Mouse (Mus musculus) left cerebral cortex, postnatal 10 days (tissue): ENCODE data around the gene Fmnl1. TPM values are rescaled to one million over a fixed set of nuclear protein-coding genes. Genes with fewer than 3 reads are reported as not detected.
A peak's percentile ranks its signal among the peaks of the same experiment; 100 is the strongest.

Experiments used
- DNase-seq, 2 experiments: peaks; one replicate each; pipeline ENCODE4 v3.0.0; 2021 to 2022; ENCODE audit warnings: low spot score in 2 of 2, mixed read lengths in 1 of 2; ENCODE audit errors: extremely low spot score in 1 of 2
- intact Hi-C: fragments of 180-260 bp; cut with DNase I; formaldehyde crosslinking; loops from one replicate; pipeline ENCODE4 v1.15.1; 2025
- total RNA-seq, 2 experiments: library from RNA; stranded (reverse); gene quantifications; 2 replicates each; pipeline ENCODE4 v1.2.3; 2021

The Fmnl1 gene
- total RNA-seq, 2 experiments from 2014 or later = 79.5 to 80.7 TPM

DNA sequence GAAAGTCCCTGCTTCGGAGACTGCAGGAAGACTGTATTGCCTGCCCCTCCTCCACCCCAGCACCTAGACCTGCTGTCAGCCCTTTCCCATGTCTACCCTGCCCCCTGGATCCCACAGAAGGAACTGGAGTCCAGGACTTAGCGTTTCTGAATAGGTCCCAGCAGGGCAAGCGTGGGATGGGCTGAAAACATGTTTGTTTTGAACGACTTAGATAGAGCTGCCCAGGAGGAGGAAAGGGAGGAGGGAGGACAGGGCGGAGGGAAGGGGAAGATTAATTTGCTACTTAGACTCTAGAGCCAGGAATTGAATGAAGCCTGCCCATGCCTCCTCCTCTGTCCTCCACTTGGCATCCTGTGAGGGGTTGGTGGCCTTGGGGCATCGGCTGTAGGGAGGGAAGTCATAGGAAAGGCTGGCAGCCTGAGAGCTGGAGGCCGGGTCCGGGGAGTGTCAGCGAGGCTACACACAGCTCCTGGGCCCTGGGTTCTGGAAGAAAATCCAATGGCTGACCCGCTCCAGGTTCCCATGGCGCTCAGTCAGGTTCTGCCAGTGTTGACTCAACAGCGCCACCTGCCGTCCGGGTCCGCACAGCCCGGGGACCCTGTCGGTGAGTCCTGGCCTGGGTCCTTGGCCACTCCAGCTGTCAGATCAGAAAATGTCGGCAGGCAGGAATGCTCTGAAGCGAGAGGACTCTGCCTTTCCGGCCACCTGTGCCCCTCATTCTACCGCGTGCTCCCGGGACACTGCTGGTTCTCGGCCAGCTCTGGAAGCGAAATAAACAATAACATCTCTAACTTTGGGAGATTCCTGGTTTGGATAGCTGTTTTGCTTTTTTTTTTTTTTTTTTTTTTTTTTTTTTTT, 12.1 kb upstream of the Fmnl1 start:
- intact Hi-C loops = loop anchor here (2.0 to 5.0 kb wide), 2 partner anchors 42 to 57 kb away; partner anchors contain the start of genes Acbd4, Hexim1 and Plcd3
- peak; percentile 87 to 95 for DNase-seq

DNA sequence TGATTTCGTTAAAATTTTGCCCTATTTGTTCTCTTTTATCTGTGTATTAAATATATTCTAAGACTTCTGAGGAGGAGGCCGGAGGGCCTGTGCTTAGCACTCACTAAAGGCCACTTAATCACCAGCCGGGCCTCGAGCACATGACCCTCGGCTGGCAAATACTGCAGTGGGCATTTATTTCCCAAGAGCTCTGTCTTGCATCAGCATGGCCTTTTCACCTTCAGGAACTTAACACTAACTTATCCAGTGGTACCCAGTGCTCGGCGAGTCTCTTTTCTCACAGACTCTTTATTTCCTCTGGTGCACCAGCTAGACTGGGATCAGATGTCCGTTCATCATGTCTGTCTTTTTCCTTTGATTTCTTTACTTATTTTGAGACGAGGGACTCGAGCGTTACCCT, 10.2 kb upstream of the Fmnl1 start:
- intact Hi-C loops = no loop called here

DNA sequence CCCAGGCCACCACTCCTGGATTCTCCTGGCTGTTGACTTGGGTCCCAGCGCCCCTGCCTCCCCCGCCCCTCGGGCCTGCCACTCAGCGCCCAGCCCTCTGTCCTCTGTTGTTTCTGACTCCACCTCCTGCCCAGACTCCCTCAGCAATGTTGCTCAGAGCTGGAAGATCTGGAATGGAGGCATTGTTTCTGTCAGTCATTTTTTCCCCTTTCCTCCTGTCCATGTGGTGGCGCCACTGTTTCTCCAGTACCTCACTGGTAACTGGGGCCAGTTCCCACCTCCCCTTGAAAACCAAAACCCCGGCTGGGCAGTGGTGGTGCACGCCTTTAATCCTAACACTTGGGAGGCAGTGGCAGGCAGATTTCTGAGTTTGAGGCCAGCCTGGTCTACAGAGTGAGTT, 9.5 kb upstream of the Fmnl1 start:
- DNase-seq = no peak
- intact Hi-C loops = no loop called here

More for the DNA sequence above, 10.2 kb upstream of the Fmnl1 start:
- no peak for DNase-seq

DNA sequence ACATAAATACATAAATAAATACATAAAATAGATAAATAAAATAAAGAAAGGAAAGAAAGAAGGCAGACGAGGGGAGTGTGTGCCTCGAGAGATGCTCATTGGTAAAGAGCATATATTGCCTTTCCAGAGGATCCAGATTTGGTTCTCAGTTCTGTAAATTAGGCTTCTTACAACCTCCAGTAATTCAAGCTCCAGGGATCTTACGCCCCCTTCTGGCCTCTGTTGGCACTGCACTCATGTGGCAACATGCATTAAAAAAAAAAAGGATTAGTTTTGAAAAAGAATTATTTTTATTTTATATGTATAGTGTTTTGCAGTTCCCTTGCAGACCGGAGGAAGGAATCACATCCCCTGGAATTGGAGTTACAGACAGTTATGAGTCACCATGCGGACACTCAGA, 8.8 kb upstream of the Fmnl1 start:
- intact Hi-C loops = no loop called here
- no peak for DNase-seq

DNA sequence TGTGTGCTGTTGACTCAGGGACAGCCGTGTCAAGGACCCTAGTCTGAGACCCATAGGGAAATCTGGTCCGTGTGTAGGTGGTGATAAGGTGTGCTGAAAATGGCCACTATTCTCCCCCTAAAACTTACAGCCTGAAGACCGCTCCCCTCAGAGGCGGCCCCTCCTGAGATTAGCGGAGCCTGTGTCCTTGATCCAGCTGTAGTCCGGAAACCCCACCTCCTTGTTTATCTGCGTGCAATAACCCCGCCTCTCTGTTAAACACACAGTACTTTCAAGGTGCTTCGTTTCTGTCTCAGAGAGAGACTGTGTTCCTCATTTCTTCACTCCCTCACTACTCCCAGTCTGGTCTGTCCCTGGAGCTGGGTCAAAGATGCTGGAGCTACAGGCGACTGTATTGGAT, 6.5 kb upstream of the Fmnl1 start:
- DNase-seq = no peak
- intact Hi-C loops = no loop called here

DNA sequence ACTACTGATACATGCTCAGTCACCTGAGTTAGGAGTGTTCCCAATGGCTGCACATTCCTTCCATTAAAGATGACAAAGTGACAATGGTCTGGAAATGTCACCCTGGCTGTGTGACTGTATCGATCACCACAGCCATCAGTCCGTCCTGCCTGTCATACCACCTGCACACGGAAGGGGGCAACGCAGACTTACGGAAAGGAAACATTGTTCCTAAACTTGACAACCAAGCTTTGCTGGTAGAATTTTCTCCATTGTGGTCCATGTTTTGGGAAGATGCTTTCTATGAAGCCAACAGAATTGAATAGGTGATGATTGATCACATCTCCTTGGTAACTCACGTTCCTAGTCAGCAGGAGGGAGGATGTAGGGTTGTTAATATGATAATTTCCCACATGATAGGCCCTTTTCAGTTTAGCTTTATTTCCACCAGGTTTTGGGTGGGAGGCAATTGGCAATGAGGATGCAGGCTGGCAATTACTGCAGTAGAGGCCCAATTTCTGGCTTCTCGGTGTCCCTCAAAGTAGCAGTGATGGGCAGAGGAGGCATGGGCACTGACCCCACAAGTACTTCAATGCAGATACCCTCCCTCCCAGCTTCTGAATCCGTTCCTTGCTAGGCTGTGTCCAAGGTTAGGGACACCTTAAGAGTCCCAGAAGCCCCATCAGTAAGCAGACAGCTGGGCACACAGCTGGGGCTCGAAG, 2.1 kb upstream of the Fmnl1 start:
- intact Hi-C loops = no loop called here
- DNase-seq = peak; percentile 68 to 70

DNA sequence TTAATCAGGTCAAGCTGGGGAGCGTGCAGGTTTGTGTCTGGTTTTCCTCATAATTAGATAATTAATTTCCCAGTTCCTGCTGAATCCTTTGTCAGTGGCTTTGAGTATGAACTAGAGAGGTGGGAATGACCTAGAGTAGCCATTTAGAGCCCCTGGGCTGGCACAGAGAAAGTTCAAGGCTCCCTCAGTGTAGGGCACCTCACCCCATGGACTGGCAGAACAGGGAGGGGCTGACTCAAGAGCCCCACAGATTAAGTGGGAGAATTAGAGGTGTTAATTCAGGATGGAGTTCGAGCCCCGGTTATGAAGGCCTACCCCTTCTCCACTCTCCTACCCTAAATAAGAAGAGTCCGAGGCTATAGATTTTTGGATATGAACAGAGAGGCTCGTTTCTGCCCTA, 1.2 kb upstream of the Fmnl1 start:
- DNase-seq = no peak
- intact Hi-C loops = loop anchor here (2.0 kb wide), 1 partner anchor 155 kb away; no protein-coding TSS in a partner anchor

DNA sequence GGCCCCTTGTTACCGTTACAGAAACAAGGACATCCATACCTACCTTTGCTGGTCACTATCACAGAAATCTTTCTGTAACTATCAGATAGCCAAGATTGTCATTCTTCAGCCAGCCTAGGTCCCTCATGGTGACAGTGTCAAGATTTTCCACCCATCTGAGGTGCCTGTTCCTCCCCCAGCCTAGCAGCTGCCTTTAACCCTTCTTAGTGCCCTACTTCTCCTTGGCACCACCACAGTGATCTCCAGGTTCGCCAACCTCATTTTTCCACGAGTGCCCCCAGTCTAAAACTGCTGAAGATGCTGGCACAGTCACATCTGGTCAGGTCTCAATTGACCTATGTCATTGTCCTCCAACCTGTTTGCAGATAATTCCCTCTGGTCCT, 805 bp upstream of the Fmnl1 start:
- DNase-seq = no peak
- intact Hi-C loops = loop anchor here (2.0 kb wide), 1 partner anchor 155 kb away; no protein-coding TSS in a partner anchor

DNA sequence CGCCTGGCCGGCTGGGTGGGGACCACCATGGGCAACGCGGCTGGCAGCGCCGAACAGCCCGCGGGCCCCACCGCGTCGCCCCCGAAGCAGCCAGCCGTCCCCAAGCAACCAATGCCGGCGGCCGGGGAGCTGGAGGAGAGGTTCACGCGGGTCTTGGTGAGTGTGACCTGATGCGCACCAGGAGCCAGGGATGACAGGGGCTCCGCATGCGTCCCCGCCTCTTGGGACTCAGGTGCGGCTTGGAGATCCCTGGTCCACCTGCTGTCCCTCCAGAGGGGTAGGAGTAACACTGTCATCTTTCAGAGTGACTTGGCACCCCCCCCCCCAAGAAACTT, 346 bp downstream of the Fmnl1 start:
- intact Hi-C loops = loop anchor here (2.0 kb wide), 1 partner anchor 154 kb away; no protein-coding TSS in a partner anchor
- no peak for DNase-seq

DNA sequence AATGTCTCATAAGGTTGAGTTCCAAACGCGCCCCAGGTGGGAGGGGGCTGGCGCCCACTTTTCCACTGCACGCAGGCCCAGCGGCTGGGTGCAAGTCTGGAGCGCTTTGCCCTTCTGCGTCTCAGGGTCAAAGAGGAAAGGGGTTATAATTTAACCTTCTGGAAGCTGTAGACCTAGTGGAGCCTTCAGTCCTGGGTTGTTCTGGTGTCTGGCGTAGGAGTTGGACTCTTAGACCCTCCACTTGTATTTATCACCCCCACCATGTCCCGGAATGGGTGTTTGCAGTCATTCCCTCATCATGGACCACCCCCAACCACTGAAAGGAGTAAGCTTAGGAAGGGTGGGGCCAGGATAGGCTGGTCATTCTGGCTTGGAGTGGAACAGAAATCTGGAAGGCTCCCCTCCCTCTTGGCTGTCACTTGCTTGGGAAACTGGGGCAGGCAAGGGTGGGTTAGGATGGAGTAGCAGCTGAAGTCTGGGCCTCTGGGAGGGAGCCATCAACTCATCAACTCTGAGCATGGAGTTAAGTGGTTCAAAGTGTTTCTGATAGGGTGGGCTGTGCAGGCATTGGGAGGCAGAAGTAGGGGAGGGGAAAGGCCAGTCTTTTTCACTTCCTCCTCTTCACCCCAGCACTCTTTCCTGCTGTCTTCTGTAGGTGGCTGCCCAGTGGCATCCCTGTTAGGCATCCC, 940 bp downstream of the Fmnl1 start:
- no peak for DNase-seq
- intact Hi-C loops = loop anchor here (2.0 kb wide), 1 partner anchor 153 kb away; no protein-coding TSS in a partner anchor

DNA sequence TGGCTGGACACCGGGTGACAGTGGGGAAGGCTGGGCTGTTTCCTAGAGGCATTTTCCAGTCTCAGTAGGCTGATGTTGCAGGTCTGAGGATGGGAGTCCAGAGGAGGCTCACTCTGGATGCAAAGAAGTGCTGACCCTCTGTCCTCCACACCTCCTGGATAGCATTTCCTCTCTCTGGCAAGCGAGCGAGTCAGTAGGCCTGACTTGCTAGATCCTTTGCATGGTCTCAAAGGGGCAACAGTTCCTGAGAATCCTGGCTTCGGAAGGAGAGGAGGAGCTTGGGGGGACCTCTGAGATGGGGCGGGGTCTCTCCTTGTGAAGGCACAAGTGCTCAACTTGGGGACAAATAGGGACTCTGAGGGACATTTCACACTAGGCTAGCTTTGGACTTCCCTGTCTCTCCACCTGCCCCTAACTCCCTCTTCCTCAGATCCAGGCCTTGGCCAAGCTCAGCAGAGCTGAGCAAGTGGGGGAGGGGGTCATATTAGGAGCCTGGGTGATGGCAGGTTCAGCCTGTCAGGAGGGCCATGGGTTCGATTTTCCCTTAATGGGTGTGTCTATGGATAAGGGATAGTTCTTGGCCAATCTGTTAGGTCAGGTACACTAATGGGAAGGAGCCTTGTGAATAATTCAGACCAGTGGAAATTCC, 1.6 kb downstream of the Fmnl1 start:
- intact Hi-C loops = no loop called here
- DNase-seq = no peak

DNA sequence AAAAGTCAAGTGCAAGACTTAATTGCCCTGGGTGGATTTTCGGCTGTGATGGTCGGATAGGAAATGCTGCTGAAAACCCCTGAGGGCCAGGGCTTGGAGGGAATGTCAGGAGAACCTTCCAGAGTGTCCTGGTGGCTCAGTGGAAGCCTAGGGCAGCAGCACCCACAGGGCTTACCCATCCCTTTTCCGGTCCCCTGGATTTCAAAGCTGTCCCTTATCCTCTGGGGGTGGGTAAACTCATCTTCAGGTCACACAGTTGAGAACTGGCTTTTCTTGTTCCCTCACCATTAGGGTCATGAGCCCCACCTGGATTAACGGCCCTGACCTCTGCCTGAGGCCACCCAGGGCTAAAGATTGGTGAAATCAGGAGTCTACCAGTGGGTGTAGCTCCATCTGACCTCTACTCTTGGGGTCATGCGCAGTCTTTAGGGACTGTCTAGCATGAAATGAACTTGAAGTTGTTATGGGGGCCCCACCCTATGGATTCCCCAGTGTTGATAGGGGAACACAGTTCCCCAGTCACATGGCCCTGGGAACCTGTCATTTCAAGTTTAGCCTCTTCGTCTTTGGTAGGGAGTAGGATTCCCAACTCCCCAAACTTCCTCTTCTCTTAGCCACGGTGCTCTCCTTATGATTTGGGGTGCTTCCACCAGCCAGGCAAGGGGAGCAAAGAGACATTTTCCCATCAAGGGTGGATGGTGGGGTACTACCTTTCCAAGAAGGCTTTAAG, 2.3 kb downstream of the Fmnl1 start:
- intact Hi-C loops = no loop called here
- DNase-seq = no peak

DNA sequence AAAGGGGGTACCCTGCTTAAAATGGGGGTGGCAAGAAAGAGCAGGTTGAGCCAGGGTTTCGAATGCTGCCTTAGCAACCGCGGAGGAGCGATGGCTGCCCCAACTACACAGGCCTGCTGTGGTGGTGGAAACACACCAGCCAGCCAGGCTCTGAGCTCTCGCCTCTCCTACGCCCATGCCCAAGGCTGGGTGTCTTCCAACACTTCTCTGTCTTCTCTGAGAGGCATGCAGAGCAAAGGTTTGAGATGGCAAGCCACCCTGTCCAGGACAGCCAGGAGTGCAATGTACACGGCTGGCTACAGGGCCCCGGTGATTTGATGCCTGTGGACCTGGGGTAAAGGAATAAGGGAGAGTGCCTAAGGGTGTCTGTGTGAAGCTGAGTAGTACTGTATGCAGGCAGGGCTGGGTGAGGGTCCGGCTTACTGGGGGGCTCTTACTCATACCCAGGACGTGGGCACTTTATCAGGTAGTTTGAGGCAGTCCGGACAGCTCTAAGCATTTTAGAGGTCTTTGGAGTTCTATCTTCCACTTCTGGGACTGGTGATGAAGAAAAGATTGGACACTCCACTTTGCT, 3.0 kb downstream of the Fmnl1 start:
- intact Hi-C loops = no loop called here
- no peak for DNase-seq

DNA sequence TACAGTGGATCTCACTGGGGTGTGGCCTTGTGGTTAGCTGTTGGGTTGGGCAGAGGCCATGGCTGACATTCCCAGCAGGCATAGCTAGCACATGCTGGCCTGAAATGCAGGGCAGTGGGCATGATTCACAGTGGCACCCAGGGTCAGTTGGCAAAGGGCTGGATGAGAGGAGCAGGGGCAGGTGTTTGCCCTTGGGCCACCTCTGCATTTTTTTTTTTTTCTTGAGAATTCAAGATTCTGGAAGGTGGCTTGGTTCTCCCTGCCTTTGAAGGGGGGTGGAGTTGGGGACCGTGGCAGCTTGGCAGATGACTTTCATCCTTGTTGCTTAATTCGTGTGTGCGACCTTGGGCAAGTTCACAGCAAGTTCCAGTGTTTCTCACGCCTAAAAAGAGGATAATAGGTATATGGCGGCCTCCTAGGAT, 3.5 kb downstream of the Fmnl1 start:
- no peak for DNase-seq
- intact Hi-C loops = no loop called here

DNA sequence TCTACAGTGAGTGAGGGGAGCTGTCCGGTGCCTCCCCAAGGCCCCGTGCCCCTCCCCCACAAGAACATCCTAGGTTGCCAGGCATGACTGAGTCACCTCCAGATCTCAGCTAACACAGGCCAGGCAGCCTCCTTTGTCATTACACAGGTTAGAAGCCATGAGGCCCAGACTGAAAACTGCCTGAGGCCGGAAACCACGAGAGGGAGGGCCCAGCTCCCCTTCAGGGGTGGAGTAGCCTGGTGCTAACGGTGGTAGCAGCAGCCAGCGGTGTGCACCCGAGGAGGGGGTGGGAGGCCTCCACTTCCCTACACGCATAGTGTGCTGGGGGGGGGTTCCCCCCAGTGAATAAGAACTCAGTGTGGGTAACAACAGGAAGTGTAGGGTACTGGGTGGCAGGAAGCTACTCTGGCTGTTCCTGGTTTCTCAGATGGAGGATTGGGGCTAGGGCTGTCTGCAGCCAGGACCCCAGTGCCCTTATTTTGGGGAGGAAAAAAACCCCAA, 4.0 kb downstream of the Fmnl1 start:
- peak in 1 of 2 experiments; percentile 53 for DNase-seq
- intact Hi-C loops = no loop called here

DNA sequence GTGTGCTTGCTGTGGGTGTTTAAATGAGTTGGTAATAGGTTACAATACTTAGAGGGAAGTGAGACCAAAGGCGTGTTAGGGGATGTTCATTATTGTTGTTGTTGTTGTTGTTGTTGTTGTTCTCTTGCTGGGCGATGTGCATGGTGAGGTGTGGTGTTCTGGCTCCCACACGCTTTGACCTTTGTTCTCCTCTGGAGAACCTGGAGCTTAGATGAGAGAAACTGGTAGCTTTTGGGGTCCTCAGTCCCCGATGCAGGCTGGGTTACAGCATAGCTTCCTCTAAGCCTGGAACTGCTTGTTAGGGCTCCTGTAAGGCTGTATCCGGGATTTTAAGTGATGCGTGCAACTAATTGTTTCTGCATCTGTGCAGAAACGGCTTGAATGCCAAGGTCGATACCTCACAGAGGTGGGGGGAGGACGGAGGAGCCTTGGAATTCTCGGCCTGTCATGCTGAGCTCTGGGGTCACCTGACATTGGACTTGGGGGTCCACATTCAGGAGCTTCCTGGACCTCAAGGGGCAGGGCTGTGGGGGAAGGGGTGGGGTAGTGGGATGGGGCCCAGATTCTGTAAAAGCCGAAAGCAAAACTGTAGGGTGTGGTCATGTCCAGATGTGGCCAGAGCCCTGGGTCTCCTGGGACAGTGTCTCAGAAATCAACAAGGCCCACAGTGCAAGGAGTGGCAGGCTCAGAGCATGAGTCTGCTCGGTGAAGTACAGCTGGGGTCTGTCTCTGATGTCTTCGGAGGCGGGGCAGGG, 5.0 kb downstream of the Fmnl1 start:
- no peak for DNase-seq
- intact Hi-C loops = no loop called here

DNA sequence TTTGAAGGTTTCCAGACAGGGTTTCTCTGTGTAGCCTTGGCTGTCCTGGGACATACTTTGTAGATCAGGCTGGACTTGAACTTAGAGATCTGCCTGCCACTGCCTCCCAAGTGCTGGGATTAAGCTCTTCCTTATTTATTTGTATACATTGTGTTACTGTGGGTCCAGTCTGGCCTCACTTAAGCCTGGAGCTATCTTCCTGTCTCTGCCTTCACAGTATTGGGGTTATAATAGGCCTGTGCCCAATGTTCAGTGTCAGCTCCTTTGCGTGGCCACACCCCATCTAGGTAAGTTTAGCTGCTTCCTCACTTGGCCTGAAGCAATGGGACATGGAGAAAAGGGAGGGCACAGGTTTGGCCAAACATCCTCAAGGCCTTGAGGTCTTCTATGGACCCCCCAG, 5.6 kb downstream of the Fmnl1 start:
- no peak for DNase-seq

More for the DNA sequence above, 5.6 kb downstream of the Fmnl1 start:
- intact Hi-C loops = no loop called here
